Mouse (Mus musculus) forebrain, postnatal 0 days (tissue): Measurements from ENCODE around the gene Cipc. TPM values are rescaled to one million over a fixed set of nuclear protein-coding genes. Genes with fewer than 3 reads are reported as not detected.
A peak's percentile ranks its signal among the peaks of the same experiment; 100 is the strongest.

Experiments
- ATAC-seq: fragments of 200-750 bp; cut with Nextera tagmentation; 2 replicates; pipeline ENCODE4 v1.8.0; 2017; ENCODE audit warnings: mild to moderate bottlenecking, moderate library complexity
- DNase-seq: peaks from one replicate; pipeline ENCODE4 v3.0.0-alpha.2; 2015
- H3K27ac ChIP-seq: fragments of 300-500 bp; sonication (generic); 2 replicates; pipeline ENCODE4 v1.5.1; 2014; ENCODE audit warnings: low read depth, mild to moderate bottlenecking, antibody characterized with exemption, low read length, moderate library complexity, mixed read lengths
- H3K27me3 ChIP-seq: fragments of 300-500 bp; sonication (generic); 2 replicates; pipeline ENCODE4 v1.6.1; 2014; ENCODE audit warnings: mild to moderate bottlenecking, low read length, mixed read lengths; ENCODE audit not compliant: insufficient read depth
- H3K36me3 ChIP-seq: fragments of 300-500 bp; sonication (generic); 2 replicates; pipeline ENCODE4 v1.6.1; 2014; ENCODE audit warnings: mild to moderate bottlenecking, moderate library complexity; ENCODE audit not compliant: insufficient read depth
- H3K4me1 ChIP-seq: fragments of 300-500 bp; sonication (generic); 2 replicates; pipeline ENCODE4 v1.6.1; 2014; ENCODE audit warnings: antibody characterized with exemption; ENCODE audit not compliant: insufficient read depth
- H3K4me2 ChIP-seq: fragments of 300-500 bp; sonication (generic); 2 replicates; pipeline ENCODE4 v1.6.1; 2014; ENCODE audit warnings: low read depth, mild to moderate bottlenecking, moderate library complexity
- H3K4me3 ChIP-seq: fragments of 300-500 bp; sonication (generic); 2 replicates; pipeline ENCODE4 v1.5.1; 2014; ENCODE audit warnings: low read depth, low read length, mixed read lengths
- H3K9ac ChIP-seq: fragments of 300-500 bp; sonication (generic); 2 replicates; pipeline ENCODE4 v1.6.1; 2014; ENCODE audit warnings: mild to moderate bottlenecking
- H3K9me3 ChIP-seq: fragments of 300-500 bp; sonication (generic); 2 replicates; pipeline ENCODE4 v1.6.1; 2016; ENCODE audit warnings: low read length
- CTCF ChIP-seq: sonication (generic); IDR thresholded peaks from 2 replicates; pipeline ENCODE4 v1.5.1; 2016; ENCODE audit warnings: antibody characterized with exemption, control low read depth, low read depth
- WGBS: fragments of 180-500 bp; shearing (Covaris S2); extraction: QIAGEN DNeasy Blood & Tissue Kit; methylation state at CpG from one replicate; pipeline ENCODE4 v1.1.7; 2014; 5-methylcytosine and 5-hydroxymethylcytosine counted together
- polyA plus RNA-seq: library from polyadenylated mRNA; unstranded; fragments of >200 nt; fragmentation: Nextera tagmentation; extraction: Ambion mirVana; gene quantifications from 2 replicates; pipeline ENCODE4 v1.2.1, GENCODE M21; 2015
- total RNA-seq: library from RNA; depleted of rRNA; stranded (reverse); fragments of >200 nt; gene quantifications from 2 replicates; pipeline ENCODE4 v1.2.3, GENCODE M21; 2014

Cipc gene
- total and polyA plus RNA-seq, 2 experiments from 2014 or later, result 38.1 to 62.9 TPM

GRCm38 (mm10) chr12:86960791-86961335, 14.0 kb downstream of the Cipc start:
- no peaks in the 10 kb centered on the region for H3K9me3 ChIP-seq
- H3K9ac ChIP-seq, result no peak overlapping the region
- WGBS, result 87% methylated on average over 3 of the region's 3 CpGs
- ATAC-seq (no peak), DNase-seq (no peak)
- H3K4me2 ChIP-seq, result no peak overlapping the region
- no peak overlapping the region for H3K27ac ChIP-seq
- H3K27me3 ChIP-seq, result no peaks in the 10 kb centered on the region
- no peak overlapping the region for H3K4me3 ChIP-seq
- H3K36me3 ChIP-seq, result peaks cover 76% of the 10 kb centered on the region
- no peaks in the 10 kb centered on the region for H3K4me1 ChIP-seq
- TF ChIP-seq CTCF, result no peak

- no peak for ATAC-seq
- Histone ChIP-seq H3K4me3 (no peak overlapping the region), H3K27ac (no peak overlapping the region), H3K9ac (no peak overlapping the region), H3K9me3 (no peaks in the 10 kb centered on the region), H3K4me2 (no peak overlapping the region), H3K36me3 (peaks cover 68% of the 10 kb centered on the region), H3K4me1 (no peaks in the 10 kb centered on the region), H3K27me3 (no peaks in the 10 kb centered on the region)
- TF ChIP-seq CTCF, result no peak
- DNase-seq, result no peak
- 76% methylated on average over 11 of the region's 11 CpGs for WGBS
Measured at GRCm38 (mm10) chr12:86961589-86962344, 14.9 kb downstream of the Cipc start.

DNA sequence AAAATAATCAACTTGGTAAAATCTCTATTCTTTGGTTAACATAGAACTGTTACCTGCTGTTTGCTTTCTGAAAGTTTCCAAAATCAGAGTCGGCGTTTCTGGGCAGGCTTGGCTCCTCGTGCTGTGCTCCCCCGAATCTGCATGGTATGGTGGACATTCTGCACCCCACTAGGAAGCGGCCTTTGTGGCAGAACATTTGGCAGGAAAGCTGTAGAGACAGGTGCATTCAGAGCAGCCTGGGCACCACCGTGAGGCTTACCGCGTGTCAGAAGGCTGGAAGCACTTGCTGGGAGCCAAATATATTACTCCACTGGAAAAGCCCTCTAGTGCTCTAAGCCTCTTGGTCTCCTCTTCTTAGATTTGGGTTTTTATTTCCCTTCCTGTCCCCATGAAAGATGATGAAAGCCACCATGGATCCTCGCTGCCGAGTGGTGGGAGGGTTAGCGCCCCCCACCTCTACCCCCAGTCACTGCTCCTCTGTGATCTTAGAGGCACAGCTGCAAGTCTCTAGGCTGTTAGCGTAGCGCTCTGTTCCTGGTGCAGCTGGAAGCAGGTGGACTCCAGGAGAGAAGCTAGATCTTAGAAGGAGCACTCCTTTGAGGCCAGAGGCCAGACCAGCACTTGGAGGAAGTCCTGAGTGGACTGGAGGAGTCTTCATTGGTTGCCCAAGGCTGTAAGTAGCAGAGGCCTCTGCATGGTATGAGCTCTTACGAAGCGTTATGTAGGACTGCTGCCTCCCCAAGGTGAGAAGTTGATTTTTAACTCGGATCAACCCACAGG, 17.6 kb downstream of the Cipc start:
- H3K4me2 ChIP-seq, result no peak overlapping the region
- no peak overlapping the region for H3K4me3 ChIP-seq
- no peaks in the 10 kb centered on the region for H3K9me3 ChIP-seq
- H3K9ac ChIP-seq, result no peak overlapping the region
- peaks cover 54% of the 10 kb centered on the region for H3K36me3 ChIP-seq
- TF ChIP-seq CTCF, result no peak
- no peak overlapping the region for H3K27ac ChIP-seq
- no peaks in the 10 kb centered on the region for H3K4me1 ChIP-seq
- WGBS, result 83% methylated on average over 16 of the region's 16 CpGs
- DNase-seq (no peak), ATAC-seq (no peak)
- no peaks in the 10 kb centered on the region for H3K27me3 ChIP-seq

- no peak for TF ChIP-seq CTCF
- no peak for DNase-seq
- no peak overlapping the region for H3K9ac ChIP-seq
- 77% methylated on average over 4 of the region's 4 CpGs for WGBS
- no peak overlapping the region for H3K4me3 ChIP-seq
- peaks cover 45% of the 10 kb centered on the region for H3K36me3 ChIP-seq
- ATAC-seq, result no peak; the same call in 1 of the 2 replicates
- no peaks in the 10 kb centered on the region for H3K9me3 ChIP-seq
- no peaks in the 10 kb centered on the region for H3K27me3 ChIP-seq
- no peaks in the 10 kb centered on the region for H3K4me1 ChIP-seq
- peak overlapping the region; percentile 29; the same call in 1 of the 2 replicates for H3K27ac ChIP-seq
- H3K4me2 ChIP-seq, result no peak overlapping the region
Measured at GRCm38 (mm10) chr12:86965237-86965799, 18.5 kb downstream of the Cipc start.

GRCm38 (mm10) chr12:86968468-86969219, 21.8 kb downstream of the Cipc start:
- ATAC-seq (peak; percentile 60; the same call in 1 of the 2 replicates), DNase-seq (no peak)
- Histone ChIP-seq H3K9me3 (no peaks in the 10 kb centered on the region), H3K9ac (no peak overlapping the region), H3K36me3 (peaks cover 13% of the 10 kb centered on the region), H3K27ac (peak overlapping the region; percentile 29; the same call in 1 of the 2 replicates), H3K4me2 (no peak overlapping the region), H3K4me1 (no peaks in the 10 kb centered on the region; the same call in 1 of the 2 replicates), H3K4me3 (no peak overlapping the region), H3K27me3 (no peaks in the 10 kb centered on the region)
- TF ChIP-seq CTCF, result no peak
- 58% methylated on average over 13 of the region's 13 CpGs for WGBS

GRCm38 (mm10) chr12:86969220-86969601, 22.4 kb downstream of the Cipc start:
- ATAC-seq (no peak), DNase-seq (no peak)
- H3K27me3 ChIP-seq, result no peaks in the 10 kb centered on the region
- 69% methylated on average over 3 of the region's 3 CpGs for WGBS
- peaks cover 11% of the 10 kb centered on the region; the same call in 1 of the 2 replicates for H3K36me3 ChIP-seq
- H3K4me1 ChIP-seq, result peaks cover 1% of the 10 kb centered on the region; the same call in 1 of the 2 replicates
- no peak for TF ChIP-seq CTCF
- no peak overlapping the region for H3K4me2 ChIP-seq
- H3K27ac ChIP-seq, result peak overlapping the region; percentile 29; the same call in 1 of the 2 replicates
- no peak overlapping the region for H3K4me3 ChIP-seq
- no peaks in the 10 kb centered on the region for H3K9me3 ChIP-seq
- H3K9ac ChIP-seq, result no peak overlapping the region
